Mouse (Mus musculus) hindbrain, embryonic 13.5 days (tissue): ENCODE data around the gene Casq2. TPM values are rescaled to one million over a fixed set of nuclear protein-coding genes. Genes with fewer than 3 reads are reported as not detected.

Experiments used
- ATAC-seq: fragments of 200-750 bp; cut with Nextera tagmentation; 2 replicates; pipeline ENCODE4 v1.8.0; 2017; ENCODE audit warnings: moderate TSS enrichment; ENCODE audit not compliant: low FRiP score
- H3K27ac ChIP-seq: fragments of 300-500 bp; sonication (generic); 2 replicates; pipeline ENCODE4 v1.5.1; 2015; ENCODE audit warnings: inconsistent platforms, mild to moderate bottlenecking, moderate library complexity
- H3K27me3 ChIP-seq: fragments of 300-500 bp; sonication (generic); 2 replicates; pipeline ENCODE4 v1.6.1; 2015; ENCODE audit warnings: mild to moderate bottlenecking, inconsistent platforms
- H3K36me3 ChIP-seq: fragments of 300-500 bp; sonication (generic); 2 replicates; pipeline ENCODE4 v1.6.1; 2015; ENCODE audit warnings: mild to moderate bottlenecking, inconsistent platforms
- H3K4me1 ChIP-seq: fragments of 300-500 bp; sonication (generic); replicated peaks from 2 replicates; pipeline ENCODE4 v1.6.1; 2015; ENCODE audit warnings: inconsistent platforms
- H3K4me2 ChIP-seq: fragments of 300-500 bp; sonication (generic); 2 replicates; pipeline ENCODE4 v1.6.1; 2015; ENCODE audit warnings: inconsistent platforms, mild to moderate bottlenecking, moderate library complexity
- H3K4me3 ChIP-seq: fragments of 300-500 bp; sonication (generic); 2 replicates; pipeline ENCODE4 v1.5.1; 2015; ENCODE audit warnings: mild to moderate bottlenecking, inconsistent platforms
- H3K9ac ChIP-seq: fragments of 300-500 bp; sonication (generic); 2 replicates; pipeline ENCODE4 v1.6.1; 2015; ENCODE audit warnings: mild to moderate bottlenecking, inconsistent platforms
- H3K9me3 ChIP-seq: fragments of 300-500 bp; sonication (generic); 2 replicates; pipeline ENCODE4 v1.6.1; 2016; ENCODE audit warnings: inconsistent platforms
- WGBS: fragments of 180-500 bp; shearing (Covaris S2); methylation state at CpG from one replicate; pipeline ENCODE4 v1.1.7; 2015; 5-methylcytosine and 5-hydroxymethylcytosine counted together
- polyA plus RNA-seq: library from polyadenylated mRNA; unstranded; fragments of >200 nt; fragmentation: Nextera tagmentation; extraction: Ambion mirVana; gene quantifications from 2 replicates; pipeline ENCODE4 v1.2.1, GENCODE M21; 2015

Casq2 gene
- polyA plus RNA-seq, 1 experiment from 2014 or later: 0.97 TPM

DNA sequence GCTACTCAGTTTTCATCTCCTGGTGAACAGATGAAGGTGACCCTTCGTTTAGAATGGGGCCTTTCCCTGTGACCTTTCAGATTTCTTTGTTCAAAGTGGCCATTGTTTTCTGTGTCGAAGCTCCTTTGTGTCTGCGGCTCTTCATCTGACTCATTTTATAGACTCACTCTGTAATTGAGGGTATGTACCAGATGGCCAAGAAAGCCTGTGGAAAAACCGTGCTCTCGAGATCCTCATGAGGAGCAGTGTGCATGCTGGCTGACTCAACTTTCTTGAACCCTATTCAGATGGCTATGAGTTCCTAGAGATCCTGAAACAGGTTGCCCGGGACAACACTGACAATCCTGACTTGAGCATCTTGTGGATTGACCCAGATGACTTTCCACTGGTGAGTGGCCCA is 55.7 kb downstream of the Casq2 start:
- peaks cover 3% of the 10 kb centered on the region for H3K4me1 ChIP-seq
- H3K4me3 ChIP-seq: no peak overlapping the region
- H3K27ac ChIP-seq: no peak overlapping the region
- no peaks in the 10 kb centered on the region for H3K9me3 ChIP-seq
- WGBS: 33% methylated on average over 6 of the region's 6 CpGs
- H3K4me2 ChIP-seq: no peak overlapping the region
- ATAC-seq: no peak
- H3K36me3 ChIP-seq: no peaks in the 10 kb centered on the region
- H3K9ac ChIP-seq: no peak overlapping the region
- no peaks in the 10 kb centered on the region for H3K27me3 ChIP-seq

DNA sequence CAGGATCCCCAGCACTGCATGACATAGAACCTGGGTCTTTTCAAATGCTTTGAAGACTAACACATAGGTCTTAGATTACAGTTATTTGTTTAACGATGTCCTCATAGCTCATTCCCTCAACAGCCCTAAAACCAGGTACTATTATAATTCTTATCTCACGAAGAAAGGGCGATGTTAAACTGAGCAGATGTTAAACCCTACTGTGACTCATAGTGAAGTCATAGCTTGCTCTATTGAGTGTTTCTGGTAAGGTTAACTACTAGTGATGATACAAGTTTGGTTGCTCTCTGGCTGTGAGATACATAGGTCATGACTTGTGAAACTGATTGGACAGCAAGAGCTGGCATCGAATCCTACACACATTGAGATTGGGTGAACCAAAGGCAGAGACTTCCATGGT is 56.7 kb downstream of the Casq2 start:
- H3K9me3 ChIP-seq: no peaks in the 10 kb centered on the region
- no peak overlapping the region for H3K4me3 ChIP-seq
- no peak overlapping the region for H3K4me2 ChIP-seq
- no peaks in the 10 kb centered on the region for H3K36me3 ChIP-seq
- ATAC-seq: no peak
- H3K27ac ChIP-seq: no peak overlapping the region
- no peaks in the 10 kb centered on the region for H3K27me3 ChIP-seq
- H3K4me1 ChIP-seq: 0 out of 2 replicates have a peak, but pooled peaks cover 4% of the 10 kb centered on the region
- no peak overlapping the region for H3K9ac ChIP-seq
- WGBS: 98% methylated on average over 4 of the region's 4 CpGs

- Histone ChIP-seq H3K4me3 (no peak overlapping the region), H3K27ac (no peak overlapping the region), H3K27me3 (no peaks in the 10 kb centered on the region), H3K4me2 (no peak overlapping the region), H3K36me3 (no peaks in the 10 kb centered on the region), H3K9ac (no peak overlapping the region), H3K4me1 (0 out of 2 replicates have a peak, but pooled peaks cover 4% of the 10 kb centered on the region), H3K9me3 (no peaks in the 10 kb centered on the region)
- 88% methylated on average over 3 of the region's 3 CpGs for WGBS
- no peak for ATAC-seq
Measured at GRCm38 (mm10) chr3:102143536-102143935, 57.3 kb downstream of the Casq2 start.

- Histone ChIP-seq H3K9ac (no peak overlapping the region), H3K27ac (no peak overlapping the region), H3K4me2 (no peak overlapping the region), H3K4me1 (0 out of 2 replicates have a peak, but pooled peaks cover 4% of the 10 kb centered on the region), H3K36me3 (no peaks in the 10 kb centered on the region), H3K27me3 (no peaks in the 10 kb centered on the region), H3K4me3 (no peak overlapping the region), H3K9me3 (no peaks in the 10 kb centered on the region)
- 97% methylated on average over 4 of the region's 4 CpGs for WGBS
- ATAC-seq: no peak
Measured at GRCm38 (mm10) chr3:102144401-102144800, 58.2 kb downstream of the Casq2 start.

DNA sequence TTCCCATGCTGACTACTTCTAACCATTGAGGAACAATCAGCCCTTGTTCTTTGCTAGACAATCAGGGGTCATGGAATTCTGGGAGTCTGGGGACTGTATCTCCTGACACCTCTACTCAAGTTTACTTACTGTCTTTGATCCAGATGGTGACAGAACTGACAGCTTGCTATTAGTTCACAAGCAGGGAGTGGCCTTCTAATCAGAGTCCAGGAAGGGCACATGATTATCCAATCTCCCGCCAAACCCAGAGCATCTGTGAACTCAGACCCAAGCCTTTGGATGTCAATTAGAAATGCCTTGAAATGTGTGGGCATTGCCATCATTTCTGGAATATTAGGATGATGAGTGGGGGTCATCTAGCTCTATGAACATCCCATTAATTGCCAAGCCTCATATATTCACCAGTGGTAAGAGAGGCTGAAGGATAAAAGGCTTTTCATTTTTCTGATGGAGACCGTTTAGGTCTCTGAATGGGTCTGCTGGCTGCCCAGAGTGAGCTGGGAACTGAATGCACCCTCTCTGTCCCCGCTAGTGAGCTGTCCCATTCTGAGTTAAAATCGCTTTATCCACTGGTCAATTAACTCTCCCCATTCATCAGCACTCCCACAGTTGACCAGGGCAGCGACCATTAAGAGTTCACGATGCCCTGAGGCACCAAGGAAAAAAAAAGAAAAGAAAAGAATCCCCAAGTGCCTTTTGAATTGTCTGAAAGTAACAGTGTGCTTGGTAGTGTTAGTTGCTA is 59.6 kb downstream of the Casq2 start:
- no peak for ATAC-seq
- H3K9me3 ChIP-seq: no peaks in the 10 kb centered on the region
- no peak overlapping the region for H3K4me2 ChIP-seq
- H3K4me1 ChIP-seq: 0 out of 2 replicates have a peak, but pooled peaks cover 4% of the 10 kb centered on the region
- 25% methylated on average over 6 of the region's 6 CpGs for WGBS
- no peak overlapping the region for H3K9ac ChIP-seq
- no peaks in the 10 kb centered on the region for H3K36me3 ChIP-seq
- no peak overlapping the region for H3K4me3 ChIP-seq
- H3K27me3 ChIP-seq: no peaks in the 10 kb centered on the region
- no peak overlapping the region for H3K27ac ChIP-seq

- WGBS: 67% methylated on average over 6 of the region's 6 CpGs
Measured at GRCm38 (mm10) chr3:102146428-102146827, 60.2 kb downstream of the Casq2 start.

GRCm38 (mm10) chr3:102147189-102147588 is 61.0 kb downstream of the Casq2 start:
- 77% methylated on average over 4 of the region's 4 CpGs for WGBS
- Histone ChIP-seq H3K9me3 (no peaks in the 10 kb centered on the region), H3K4me1 (peaks cover 6% of the 10 kb centered on the region; the same call in 1 of the 2 replicates), H3K9ac (no peak overlapping the region), H3K36me3 (no peaks in the 10 kb centered on the region), H3K4me3 (no peak overlapping the region), H3K4me2 (no peak overlapping the region), H3K27me3 (no peaks in the 10 kb centered on the region), H3K27ac (no peak overlapping the region)
- no peak for ATAC-seq

More at GRCm38 (mm10) chr3:102146428-102146827, 60.2 kb downstream of the Casq2 start:
- 0 out of 2 replicates have a peak, but pooled peaks cover 4% of the 10 kb centered on the region for H3K4me1 ChIP-seq
- H3K36me3 ChIP-seq: no peaks in the 10 kb centered on the region
- no peaks in the 10 kb centered on the region for H3K9me3 ChIP-seq
- H3K4me2 ChIP-seq: no peak overlapping the region
- H3K4me3 ChIP-seq: no peak overlapping the region
- no peak for ATAC-seq
- no peak overlapping the region for H3K9ac ChIP-seq
- no peak overlapping the region for H3K27ac ChIP-seq
- H3K27me3 ChIP-seq: no peaks in the 10 kb centered on the region

GRCm38 (mm10) chr3:102149941-102150340 is 63.7 kb downstream of the Casq2 start:
- no peak overlapping the region for H3K4me3 ChIP-seq
- WGBS: 62% methylated on average over 7 of the region's 7 CpGs
- no peak overlapping the region for H3K27ac ChIP-seq
- H3K9ac ChIP-seq: no peak overlapping the region
- H3K27me3 ChIP-seq: no peaks in the 10 kb centered on the region
- no peak for ATAC-seq
- peaks cover 12% of the 10 kb centered on the region for H3K4me1 ChIP-seq
- no peak overlapping the region for H3K4me2 ChIP-seq
- no peaks in the 10 kb centered on the region for H3K36me3 ChIP-seq
- no peaks in the 10 kb centered on the region for H3K9me3 ChIP-seq

DNA sequence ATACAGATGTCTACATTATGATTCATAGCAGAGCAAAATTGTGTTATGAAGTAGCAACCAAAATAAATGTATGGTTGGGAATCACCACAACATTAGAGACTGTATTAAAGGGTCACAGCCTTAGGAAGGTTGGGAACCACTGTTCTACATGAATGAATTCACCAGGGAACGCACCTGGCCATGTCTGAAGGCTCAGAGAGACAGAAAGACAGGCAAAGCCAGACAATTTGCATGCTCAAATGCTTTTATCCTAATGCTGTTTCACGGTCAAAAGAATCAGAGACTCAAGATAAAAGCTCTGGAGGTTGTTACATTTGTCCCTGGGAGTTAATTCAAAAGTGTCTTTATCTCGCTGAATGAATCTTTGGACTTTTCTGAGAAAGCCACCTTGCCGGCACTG is 65.6 kb downstream of the Casq2 start:
- no peak overlapping the region for H3K4me3 ChIP-seq
- ATAC-seq: no peak
- H3K9me3 ChIP-seq: no peaks in the 10 kb centered on the region
- no peak overlapping the region for H3K27ac ChIP-seq
- WGBS: 46% methylated on average over 4 of the region's 4 CpGs
- H3K4me1 ChIP-seq: peaks cover 12% of the 10 kb centered on the region
- H3K4me2 ChIP-seq: no peak overlapping the region
- no peak overlapping the region for H3K9ac ChIP-seq
- H3K36me3 ChIP-seq: no peaks in the 10 kb centered on the region
- no peaks in the 10 kb centered on the region for H3K27me3 ChIP-seq

DNA sequence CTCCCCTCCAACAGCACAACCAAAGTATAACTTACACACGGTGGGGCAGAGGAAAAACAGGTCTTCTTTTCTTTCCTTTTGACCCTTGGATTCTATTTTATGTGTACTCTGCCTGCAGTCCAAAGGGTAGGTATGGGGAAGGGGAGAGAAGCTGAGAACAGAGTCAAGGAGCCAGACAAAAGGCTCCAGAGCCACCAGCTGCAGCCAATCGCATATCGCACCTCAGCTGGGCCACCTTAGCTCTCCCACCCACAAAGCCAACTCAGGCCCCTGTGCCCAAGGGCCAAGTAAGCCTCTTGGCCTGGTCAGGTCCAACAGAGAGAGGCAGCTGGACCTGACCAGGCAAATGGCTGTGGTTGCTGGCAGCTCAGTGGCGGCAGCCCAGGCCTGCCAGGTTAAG is 66.3 kb downstream of the Casq2 start:
- WGBS: 36% methylated on average over 4 of the region's 4 CpGs
- H3K27me3 ChIP-seq: no peaks in the 10 kb centered on the region
- no peak overlapping the region for H3K9ac ChIP-seq
- H3K27ac ChIP-seq: no peak overlapping the region
- no peak overlapping the region for H3K4me3 ChIP-seq
- peaks cover 8% of the 10 kb centered on the region for H3K4me1 ChIP-seq
- no peak overlapping the region for H3K4me2 ChIP-seq
- no peak for ATAC-seq
- no peaks in the 10 kb centered on the region for H3K9me3 ChIP-seq
- peaks cover 6% of the 10 kb centered on the region; the same call in 1 of the 2 replicates for H3K36me3 ChIP-seq

- Histone ChIP-seq H3K27ac (no peak overlapping the region), H3K27me3 (no peaks in the 10 kb centered on the region), H3K9me3 (no peaks in the 10 kb centered on the region), H3K9ac (no peak overlapping the region), H3K4me2 (no peak overlapping the region), H3K4me3 (no peak overlapping the region), H3K4me1 (peaks cover 8% of the 10 kb centered on the region), H3K36me3 (peaks cover 9% of the 10 kb centered on the region; the same call in 1 of the 2 replicates)
- WGBS: 26% methylated on average over 4 of the region's 4 CpGs
- no peak for ATAC-seq
Measured at GRCm38 (mm10) chr3:102152872-102153271, 66.7 kb downstream of the Casq2 start.

GRCm38 (mm10) chr3:102154107-102154506 is 67.9 kb downstream of the Casq2 start:
- Histone ChIP-seq H3K27me3 (no peaks in the 10 kb centered on the region), H3K9me3 (no peaks in the 10 kb centered on the region), H3K4me2 (no peak overlapping the region), H3K4me3 (no peak overlapping the region), H3K36me3 (peaks cover 9% of the 10 kb centered on the region; the same call in 1 of the 2 replicates), H3K4me1 (peaks cover 12% of the 10 kb centered on the region), H3K9ac (no peak overlapping the region), H3K27ac (no peak overlapping the region)
- WGBS: 88% methylated on average over 7 of the region's 7 CpGs
- no peak for ATAC-seq

DNA sequence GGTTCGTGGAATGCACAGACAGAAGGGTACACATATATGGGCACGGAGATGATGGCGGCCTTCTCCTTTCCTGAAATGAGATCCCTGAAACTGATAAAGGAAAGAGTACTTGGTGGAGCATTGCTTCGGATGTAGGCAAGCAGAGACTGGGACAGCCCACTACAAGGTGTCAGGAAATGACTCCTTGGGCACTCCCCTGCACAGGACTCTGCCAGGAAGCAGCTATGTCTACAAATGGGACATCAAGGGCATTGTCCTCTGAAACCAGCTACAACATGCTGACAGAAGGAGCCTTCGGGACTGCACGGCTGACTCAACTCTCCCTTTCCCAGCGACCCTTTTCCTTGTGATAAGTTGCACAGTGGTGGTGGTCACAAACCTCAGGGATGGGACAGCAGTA is 70.5 kb downstream of the Casq2 start:
- H3K27me3 ChIP-seq: no peaks in the 10 kb centered on the region
- no peak overlapping the region for H3K27ac ChIP-seq
- H3K9ac ChIP-seq: no peak overlapping the region
- H3K36me3 ChIP-seq: peaks cover 9% of the 10 kb centered on the region; the same call in 1 of the 2 replicates
- H3K4me2 ChIP-seq: no peak overlapping the region
- no peak for ATAC-seq
- 93% methylated on average over 7 of the region's 7 CpGs for WGBS
- H3K4me3 ChIP-seq: no peak overlapping the region
- peaks cover 19% of the 10 kb centered on the region for H3K4me1 ChIP-seq
- H3K9me3 ChIP-seq: no peaks in the 10 kb centered on the region
